Mouse (Mus musculus) c-Kit-positive CD71-positive TER-119-positive erythroid progenitor cells, embryonic 14.5 days (primary cell): ENCODE data around the gene Vwa5b1.

Experiments used
- DNase-seq: peaks from one replicate; pipeline ENCODE4 v3.0.0-alpha.2; 2013; ENCODE audit warnings: low spot score

The Vwa5b1 gene

DNA sequence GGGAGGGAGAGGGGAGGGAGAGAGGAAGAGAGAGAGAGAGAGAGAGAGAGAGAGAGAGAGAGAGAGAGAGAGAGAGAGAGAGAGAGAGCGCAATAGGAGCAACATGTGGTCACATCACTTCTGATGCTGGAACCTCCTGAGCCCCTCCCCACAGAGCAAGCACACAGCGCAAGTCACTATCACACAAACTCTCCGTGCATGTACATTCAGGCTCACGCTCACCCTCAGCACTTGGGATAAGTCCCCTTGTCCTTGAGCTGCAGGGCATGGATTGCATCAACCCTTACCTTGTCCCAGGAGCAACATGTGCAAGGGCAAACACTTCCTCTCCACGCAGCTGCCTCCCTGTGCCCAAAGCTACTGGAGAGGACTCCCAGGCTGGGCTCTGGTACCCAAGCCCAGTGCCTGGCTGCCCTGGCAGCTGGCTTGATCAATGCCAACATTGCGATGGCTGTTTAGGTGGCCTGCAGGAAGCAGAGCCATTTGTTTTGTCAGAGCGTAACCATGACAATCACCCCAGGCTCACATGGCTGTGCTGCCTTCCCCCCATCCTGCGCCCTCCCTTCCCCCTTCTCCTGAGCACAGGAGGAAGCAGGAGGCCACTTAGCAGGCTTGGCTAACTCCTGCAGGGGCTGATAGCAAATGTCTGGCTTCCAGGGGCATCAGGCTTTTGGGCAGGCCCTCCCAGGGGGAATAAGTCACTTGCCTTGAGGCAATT is at the start of gene Vwa5b1:
Gene Vwa5b1 (minus strand): TSS at position 457 of the 718 bp plus-strand sequence.
- DNase-seq: no peak

DNA sequence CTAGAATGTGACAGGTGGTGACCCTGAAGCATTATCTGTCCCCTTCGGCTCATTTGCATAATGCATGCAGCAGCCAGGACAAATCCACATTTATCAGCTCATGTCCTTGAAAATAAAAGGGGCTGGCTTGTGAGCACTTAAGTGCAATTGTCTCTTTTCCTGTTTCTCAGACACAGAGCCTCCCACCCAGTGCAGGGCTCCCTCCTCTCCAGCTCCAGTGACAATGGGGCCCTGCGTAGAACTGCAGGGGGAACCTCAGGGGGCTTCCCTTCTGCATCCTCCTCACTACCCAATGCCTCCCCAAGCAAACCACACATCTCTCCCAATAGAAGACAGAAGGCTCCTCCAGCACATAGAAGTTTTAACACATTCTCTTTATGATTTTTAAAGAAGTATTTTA is 47.1 kb upstream of the Vwa5b1 start:
- DNase-seq: no peak

DNA sequence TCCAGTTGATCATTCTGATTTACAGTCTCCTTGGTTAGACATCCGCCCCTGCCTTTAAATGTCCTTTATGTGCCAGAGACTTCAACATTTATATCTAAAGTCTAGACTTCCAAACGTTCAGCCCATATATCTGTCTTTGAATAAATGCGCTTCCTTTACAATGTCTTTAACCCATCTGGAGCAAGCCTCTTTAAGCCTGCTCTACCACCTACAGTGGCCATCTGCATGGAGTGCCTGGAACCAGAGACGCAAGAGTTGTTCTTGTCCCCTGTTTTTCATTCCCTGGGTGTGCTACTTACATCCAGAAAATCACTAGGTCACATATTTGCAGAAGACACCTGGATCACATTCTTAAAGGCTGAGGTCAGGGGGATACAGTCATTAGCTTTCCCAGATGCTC is 44.4 kb upstream of the Vwa5b1 start:
- DNase-seq: no peak

DNA sequence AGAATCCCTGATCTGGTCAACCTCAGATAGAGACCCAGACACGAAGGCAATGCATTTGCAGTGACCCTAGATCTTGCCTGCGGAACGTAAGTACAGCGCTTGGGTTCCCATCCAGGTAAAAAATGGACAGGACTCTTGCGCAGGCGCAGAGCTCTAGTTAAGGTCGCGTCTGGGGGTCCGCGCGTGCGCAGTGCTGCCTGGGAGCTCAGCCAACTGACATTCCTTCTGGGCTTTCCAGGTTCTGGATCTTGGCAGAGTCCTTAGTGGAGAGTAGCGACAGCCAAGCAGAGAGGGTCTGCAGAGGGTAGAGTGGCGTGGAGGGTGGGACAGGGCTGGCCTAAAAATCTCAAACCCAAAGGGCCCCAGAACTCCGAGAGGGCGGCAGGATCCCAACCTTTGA is 41.9 kb upstream of the Vwa5b1 start:
- DNase-seq: no peak

DNA sequence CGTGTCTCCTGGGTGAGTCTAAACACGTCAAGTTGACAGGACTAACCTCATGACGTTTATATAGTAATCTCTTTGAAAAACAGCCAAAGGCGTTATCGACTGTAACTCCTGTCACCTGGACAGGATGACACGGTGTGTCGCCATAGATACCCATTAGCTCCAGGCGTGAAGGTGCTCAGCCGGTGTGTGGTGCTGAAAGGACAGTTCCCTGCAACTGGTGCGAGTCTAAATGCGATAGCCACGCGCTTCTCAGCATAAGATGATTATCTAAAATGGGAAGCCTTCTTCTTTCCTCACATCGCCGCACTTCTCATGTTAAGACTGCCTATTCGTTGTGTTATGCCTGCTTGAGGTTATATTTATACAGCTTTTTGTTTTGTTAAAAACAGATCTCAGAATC is 40.8 kb upstream of the Vwa5b1 start:
- no peak for DNase-seq

DNA sequence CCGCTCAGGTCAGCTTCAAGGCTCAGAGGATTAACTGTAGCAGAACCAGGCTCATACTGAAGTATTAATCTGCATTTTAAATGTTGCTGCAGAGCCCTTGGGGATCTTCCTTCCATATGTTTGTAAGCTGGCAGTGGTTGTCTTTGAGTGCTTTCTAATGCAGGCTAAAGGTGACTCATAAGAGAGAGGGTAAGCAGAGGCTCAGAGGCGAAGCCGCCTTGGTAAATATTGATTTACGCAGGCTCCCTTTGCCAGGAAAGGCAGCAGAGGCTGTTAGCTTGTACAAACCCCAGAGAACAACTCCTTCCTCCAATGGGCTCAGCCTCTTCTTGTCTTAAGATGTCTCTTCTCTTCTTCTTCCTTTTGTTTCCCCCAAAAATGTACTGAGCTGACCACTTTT is 36.5 kb upstream of the Vwa5b1 start:
- no peak for DNase-seq

DNA sequence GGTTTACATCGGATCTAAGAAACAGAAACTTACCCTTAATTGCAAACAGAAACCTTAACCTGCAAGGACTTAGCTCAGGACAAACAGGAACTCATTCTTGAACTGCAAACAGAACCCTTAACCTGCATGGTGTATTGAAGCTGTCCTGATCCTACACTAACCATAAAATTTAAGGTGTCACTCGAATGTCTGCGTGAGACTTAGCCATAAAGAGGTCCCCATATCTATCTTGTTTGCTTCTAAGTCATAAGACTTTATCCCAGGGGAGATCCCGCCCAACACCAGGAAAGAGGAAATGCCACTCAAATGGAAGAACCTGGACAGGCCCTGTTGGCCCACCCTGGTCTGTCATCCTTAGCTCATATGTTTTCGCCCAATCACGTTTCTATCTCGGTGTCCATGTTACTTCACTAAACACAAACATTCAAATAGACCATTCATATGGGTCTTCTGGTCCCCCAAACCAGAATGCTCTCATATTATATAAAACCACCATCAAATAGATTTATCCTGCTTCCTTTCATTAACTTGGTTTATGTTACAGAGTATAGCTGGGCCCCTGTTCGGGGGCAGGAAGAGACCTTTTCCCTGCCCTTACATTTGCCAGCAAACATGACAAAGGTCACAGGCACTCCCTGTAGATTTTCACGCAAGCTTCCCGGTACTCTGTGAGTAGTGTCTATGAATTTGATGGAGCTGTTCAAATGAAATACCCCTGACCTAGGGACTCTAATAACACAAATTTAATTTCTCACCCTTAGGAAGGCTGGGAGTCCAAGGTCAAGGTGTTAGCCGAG is 34.6 kb upstream of the Vwa5b1 start:
- no peak for DNase-seq

DNA sequence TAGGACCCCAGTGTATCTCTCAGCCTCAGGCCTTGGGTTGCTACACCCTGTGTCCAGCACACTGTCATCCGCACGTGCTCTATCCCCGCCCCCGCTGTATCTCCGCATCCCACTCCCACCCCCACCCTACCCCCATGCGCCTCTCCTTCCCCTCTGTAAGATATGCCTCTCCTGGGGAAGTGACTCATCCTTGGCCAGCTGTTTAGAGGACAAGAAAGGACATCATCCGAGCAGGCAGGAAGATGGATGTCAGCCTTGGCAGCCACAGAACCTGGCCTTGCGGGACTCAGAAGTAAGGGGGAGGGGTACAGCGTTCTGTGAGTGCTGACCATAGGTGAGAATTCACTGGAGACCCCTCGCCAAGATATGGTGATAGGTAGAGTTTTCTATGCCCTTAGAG is 30.8 kb upstream of the Vwa5b1 start:
- DNase-seq: no peak

DNA sequence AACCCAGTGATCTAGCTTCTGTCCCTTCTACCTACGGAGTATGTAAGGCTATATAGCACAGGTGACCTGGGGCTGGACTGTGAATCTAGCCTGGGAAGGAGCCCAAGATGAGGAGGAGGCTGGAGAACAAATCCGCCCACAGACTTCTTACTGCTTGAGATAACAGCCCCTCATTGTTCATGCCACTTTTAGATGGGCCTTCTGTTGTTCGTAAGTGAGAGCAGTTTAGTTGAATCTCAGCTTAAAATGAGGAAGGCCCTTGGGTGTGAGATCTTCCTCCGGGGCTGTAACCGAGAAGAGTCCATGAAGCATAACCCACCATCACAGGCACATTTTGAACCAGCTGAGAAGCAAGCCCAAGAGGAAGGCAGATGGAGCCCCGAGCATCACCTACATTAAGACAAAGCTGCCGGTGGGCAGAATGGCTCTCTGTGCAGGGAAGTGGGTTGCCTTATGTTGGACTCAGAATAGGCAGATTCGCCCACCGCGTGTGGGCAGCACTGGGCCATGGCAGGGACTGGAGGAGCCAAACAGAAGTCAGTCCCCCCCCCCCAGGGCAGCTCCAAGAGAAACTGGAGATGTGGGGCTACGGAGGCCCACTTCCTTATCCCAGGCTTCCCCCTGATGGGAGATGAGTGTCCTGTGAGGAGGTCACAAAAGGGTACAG is 24.4 kb upstream of the Vwa5b1 start:
- no peak for DNase-seq

DNA sequence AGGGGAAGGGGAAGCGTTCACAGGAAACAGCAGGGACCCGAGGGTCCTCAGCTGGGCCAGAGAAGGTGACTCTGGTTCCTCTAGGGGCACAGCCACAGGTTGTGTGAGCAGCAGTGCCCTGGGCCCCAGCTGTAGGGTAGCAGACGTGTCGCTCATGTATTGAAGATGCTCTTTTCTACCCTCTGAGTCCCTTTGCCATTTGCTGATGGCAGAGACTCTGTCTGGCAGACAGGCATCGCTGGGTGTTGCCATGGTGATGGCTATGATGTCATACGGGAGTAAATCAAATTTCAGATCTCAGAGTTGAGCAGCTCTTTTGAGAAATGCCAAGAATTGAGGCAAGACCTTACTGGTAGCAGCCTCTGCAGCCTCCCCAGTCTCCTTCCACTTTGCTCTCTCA is 17.4 kb upstream of the Vwa5b1 start:
- no peak for DNase-seq

DNA sequence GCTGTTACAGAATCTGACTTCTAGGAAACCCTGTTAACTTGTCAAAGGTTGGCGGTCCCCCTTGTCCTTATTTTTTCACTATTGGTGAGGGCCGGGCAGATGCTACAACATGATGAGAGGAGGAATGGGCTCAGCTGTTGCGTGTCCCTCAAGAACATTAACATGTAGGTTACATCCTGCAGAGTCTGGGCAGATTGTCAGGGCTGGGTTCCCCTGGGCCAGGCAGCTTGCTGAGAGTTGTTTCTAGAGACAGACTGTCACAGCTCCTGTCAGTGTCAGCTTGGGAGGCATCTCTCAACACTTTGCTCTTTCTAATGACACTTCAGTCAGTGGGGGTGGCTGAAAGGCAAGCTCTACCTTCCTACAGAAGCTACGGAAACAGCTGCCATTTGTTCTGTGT is 16.2 kb upstream of the Vwa5b1 start:
- no peak for DNase-seq

DNA sequence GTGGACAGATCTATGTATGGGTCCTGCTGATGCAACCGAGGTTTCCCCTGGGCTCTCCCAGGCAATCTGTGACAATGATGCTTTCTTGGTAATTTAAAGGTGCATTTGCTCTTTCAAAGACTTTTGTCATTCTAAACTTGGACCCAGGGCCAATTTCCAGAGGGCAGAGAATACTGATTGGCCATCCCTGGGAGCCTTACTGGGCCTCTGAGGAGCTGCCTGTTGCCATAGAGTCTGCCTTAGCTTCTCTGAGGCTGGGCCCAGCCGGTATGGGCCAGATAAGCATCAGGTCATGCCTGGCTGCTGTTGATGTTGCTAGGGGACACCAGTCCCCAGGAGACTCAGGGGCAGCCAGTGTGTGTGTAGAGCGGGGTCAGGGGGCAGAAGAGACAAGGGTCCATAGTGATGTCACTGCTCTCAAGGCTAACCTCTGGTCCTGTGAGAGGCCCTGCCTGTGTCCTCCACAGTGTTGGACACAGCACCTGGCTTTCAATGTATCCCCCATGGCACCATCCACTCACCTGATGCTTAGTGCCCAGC is 12.5 kb upstream of the Vwa5b1 start:
- DNase-seq: no peak

DNA sequence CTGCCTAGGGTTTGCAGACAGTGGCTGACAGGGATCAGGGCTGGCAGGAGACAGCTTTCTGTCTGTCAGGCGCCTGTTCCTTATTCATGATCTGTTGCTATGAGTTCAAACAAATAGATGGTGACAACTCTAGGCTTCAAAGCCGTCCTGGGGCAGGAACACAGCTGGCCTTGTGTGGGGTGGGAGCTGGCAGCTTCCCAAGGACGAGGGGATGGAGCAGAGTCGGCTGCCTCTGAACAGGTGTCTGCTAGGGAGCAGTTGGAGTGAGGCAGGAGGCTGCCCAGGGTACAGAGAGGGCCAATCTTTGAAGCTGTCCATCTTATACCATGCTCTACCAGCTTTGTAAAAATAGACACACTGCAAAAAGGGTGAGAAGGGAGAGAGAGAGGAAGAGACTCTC is 6.6 kb upstream of the Vwa5b1 start:
- DNase-seq: no peak

DNA sequence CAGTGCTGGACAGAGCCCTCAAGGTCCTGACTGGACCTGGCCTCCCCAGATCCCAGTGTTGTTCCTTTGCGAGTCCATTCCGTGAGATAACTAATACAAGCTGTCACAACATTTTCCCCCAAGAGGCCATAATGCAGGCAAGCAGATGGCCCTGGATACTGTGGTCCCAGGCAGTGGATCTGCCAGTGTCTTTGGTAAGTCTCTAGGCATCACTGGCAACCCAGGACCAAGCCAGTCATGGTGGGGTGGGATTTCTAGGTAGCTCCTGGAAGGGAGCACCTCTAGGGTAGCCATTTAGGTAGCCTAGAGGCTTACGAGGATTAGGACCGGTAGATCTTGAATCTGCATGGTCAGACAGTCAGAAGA is 445 bp upstream of the Vwa5b1 start:
- DNase-seq: no peak

DNA sequence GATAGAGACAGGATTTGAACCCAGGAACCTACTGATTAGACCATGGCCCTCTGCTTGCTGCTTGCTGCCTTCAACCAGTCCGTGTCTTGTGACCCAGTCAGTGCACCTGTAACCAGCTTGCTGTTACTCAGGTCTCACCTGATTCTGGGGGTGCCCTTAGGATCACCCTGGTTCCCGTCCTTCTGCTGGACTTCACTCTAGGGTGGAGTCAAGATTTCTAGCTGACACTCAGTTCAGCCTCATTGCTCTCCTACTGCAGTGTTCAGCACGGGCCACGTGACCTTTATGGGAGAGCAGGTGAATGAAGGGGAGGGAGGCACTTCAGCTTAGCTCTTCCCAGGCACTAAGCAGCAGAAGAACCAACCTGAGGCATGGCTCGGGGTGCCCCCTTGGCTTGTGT is 7.4 kb downstream of the Vwa5b1 start:
- no peak for DNase-seq

DNA sequence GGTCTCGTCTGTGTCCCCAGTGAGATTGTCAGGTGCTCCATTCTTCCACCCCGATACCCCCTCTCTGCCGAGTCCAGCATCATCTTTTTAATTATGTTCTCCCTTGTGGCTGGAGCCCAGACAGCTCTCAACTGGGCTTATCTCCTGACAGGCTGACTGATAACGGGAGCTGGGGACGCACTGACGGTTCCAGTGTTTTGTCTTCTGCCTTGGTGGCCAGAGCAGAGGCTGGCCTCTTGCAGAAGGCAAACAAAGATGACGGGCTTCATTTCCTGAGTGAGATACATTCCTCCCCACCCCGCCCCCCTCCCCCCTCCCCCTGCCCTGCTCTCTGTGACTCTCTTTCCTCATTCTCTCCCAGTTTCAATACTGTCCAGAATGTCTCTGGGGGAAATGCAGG is 21.2 kb downstream of the Vwa5b1 start:
- DNase-seq: no peak

DNA sequence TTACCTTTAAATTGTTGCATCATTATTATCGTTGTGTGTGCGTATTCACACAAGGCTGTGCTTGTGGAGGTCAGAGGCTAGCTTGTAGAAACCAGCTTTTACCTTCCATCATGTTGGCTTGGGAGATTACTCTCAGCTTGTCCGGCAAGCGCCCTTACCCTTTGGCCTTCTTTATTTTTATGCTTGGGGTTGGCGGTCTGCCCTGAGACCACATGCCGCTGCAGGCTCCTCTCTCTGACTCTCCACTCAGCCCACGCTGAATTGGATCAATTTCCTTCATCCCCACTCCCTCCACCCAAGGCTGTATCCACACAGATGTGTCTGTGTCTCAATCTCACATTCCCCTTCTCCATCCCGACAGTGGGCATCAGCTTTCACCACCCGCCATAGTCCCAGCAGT is 33.8 kb downstream of the Vwa5b1 start:
- DNase-seq: no peak

DNA sequence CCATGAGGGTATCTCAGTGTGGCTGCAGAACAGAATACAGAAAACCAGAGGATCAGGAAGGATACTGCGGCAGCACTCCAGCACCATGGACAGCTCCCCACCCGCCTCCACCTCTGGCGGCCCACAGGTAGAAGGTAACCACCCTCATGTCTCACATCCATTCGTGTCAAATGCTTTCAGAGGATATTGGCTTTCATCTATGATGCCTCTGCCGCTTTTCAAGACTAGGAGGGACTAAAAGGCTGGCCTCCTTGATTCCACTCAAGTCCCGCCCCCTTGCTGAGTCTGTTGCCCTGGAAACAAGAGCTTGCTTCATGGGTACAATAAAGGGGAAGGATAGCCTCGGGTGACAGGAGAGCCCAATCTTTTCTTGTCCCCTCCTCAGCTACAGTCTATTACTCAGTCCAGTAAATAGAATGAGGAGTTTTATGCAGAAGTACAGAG is 37.8 kb downstream of the Vwa5b1 start:
- no peak for DNase-seq

DNA sequence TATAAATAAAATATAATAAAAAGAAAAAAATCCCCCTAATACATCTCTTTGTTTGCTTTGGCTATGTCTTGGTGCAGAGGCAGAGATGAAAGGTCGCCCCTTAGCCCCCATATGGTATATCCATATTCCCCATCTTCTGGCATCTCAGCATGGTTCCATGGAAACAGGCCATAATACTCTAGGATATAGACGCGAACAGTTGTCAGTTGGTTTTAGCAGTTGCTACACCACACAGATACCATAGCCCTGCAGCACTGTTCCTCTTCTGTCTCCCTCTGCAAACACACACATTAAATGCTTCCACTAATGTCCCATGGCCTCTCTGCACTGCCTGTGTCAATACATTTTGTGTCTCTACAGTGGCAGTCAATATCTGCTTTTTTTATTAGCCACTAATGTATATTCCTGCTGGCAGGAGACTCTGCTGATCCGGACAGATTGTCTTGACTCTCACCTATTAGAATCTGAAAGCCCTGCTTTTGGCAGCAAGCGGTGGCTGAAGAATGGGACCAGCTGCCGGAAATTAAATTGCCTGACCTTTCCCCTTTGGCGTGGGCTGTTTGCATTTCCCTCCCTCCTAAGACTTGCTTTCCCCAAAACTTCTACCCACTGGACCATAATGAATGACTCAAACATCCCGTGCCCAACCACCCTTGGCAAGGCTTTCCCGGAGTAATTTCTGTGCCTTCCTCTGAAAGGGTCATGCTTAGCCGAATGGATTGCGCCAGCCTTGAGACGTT is 39.1 kb downstream of the Vwa5b1 start:
- no peak for DNase-seq

DNA sequence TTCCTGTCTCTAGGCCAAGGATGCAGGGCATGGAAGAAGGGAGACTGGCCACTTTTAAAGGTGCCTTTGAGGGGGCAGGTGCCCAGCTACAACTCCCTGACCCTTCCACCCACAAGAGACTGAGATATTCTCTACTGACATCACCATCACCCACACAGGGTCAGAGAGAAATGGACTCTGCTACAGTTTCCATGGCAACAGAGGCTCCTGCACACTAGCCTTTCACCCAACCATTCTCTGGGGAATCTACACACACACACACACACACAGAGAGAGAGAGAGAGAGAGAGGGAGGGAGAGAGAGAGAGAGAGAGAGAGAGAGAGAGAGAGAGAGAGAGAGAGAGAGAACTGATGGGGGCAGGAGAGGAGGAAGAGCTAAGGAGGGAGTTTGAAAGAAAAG is 50.7 kb downstream of the Vwa5b1 start:
- DNase-seq: no peak

DNA sequence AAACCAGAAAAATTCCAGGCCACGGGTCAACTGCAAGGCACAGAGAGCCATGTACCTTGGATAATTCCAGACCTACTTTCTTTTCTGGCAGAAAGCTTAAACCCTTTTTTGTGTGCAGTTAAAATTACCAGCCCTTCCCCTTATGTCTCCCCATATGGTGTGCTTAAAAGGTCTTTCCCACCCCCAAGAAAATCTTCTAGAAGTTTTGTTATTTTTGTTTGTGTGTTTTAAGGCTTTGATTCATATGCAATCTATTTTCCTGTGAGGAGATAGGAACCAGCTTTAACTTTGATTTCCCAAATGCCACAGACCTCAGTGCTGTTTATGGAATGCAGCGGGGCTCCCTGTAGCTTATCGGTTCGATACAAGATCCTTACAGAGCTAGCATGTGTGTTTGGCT is 53.2 kb downstream of the Vwa5b1 start:
- DNase-seq: no peak

DNA sequence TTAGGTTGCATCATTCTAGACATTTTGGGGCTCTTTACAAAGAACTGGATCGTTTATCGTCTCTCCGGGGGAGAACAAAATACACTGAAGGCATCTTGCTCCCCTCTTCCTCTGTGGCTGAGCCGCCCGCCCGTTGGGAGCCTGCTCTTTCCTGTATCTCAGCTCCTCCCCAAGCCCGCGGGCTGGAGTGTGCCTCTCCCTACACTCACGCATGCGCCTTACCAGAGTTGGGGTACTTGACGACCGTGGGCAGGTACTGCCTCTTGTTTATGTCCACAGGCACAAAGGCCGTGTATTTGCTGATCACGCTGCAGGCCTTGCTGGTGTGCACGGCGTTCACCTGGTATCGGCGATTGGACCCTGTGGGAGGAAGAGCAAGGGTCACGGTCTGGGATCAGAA is 57.3 kb downstream of the Vwa5b1 start:
- DNase-seq: no peak
